Mouse (Mus musculus): ENCODE results near the gene Cysrt1. TPM values are rescaled to one million over a fixed set of nuclear protein-coding genes. Genes with fewer than 3 reads are reported as not detected.
A peak's percentile ranks its signal among the peaks of the same experiment; 100 is the strongest.
"Not testable (repeated sequence)": the region's sequence is repeated elsewhere in the genome, so short reads cannot be mapped to it uniquely, and the experiment has no call there.

The Cysrt1 gene
- polyA plus RNA-seq, 1 experiment from 2014 or later = 326 TPM

GRCm38 (mm10) chr2:25256443-25257109 lies 14.3 kb upstream of the Cysrt1 start:
- not testable (repeated sequence) for ATAC-seq (ENCODE audit: low FRiP score, low TSS enrichment); H3K36me3 ChIP-seq (ENCODE audit: control insufficient read depth, insufficient read depth, low read length); H3K4me1 ChIP-seq (replicated peaks; ENCODE audit: control insufficient read depth, insufficient read depth); H3K27me3 ChIP-seq (ENCODE audit: control insufficient read depth, insufficient read depth, low read length); H3K9me3 ChIP-seq (ENCODE audit: control insufficient read depth, low read length)
- H3K4me2 ChIP-seq (replicated peaks; ENCODE audit: low read depth) = peak overlapping the region; percentile 89
- H3K27ac ChIP-seq (replicated peaks) = peak overlapping the region; percentile 92; the same call in 1 of the 2 replicates
- 50% methylated on average over 11 of the region's 12 CpGs for WGBS
- H3K9ac ChIP-seq (ENCODE audit: low read length) = peak overlapping the region; percentile 93; the same call in 1 of the 2 replicates
- peak; percentile 70 for TF ChIP-seq CTCF (IDR thresholded peaks at IDR 0.05; ENCODE audit: low read depth)
- H3K4me3 ChIP-seq (ENCODE audit: low read depth, low read length) = peak overlapping the region; percentile 99
- DNase-seq (ENCODE audit: low spot score) = peak; percentile 76

GRCm38 (mm10) chr2:25255284-25255779 lies 13.1 kb upstream of the Cysrt1 start, which contains the start of gene Tmem203:
Gene Tmem203, plus strand, starts transcription at chr2:25255439.
- under 1% methylated on average over 38 of the region's 39 CpGs for WGBS
- DNase-seq (ENCODE audit: low spot score) = peak; percentile 96
- TF ChIP-seq EP300 (optimal IDR thresholded peaks at IDR 0.05) (peak; percentile 37), CTCF (IDR thresholded peaks at IDR 0.05; ENCODE audit: low read depth) (no peak)
- peaks cover 6% of the 10 kb centered on the region; the same call in 1 of the 2 replicates for H3K36me3 ChIP-seq (ENCODE audit: control insufficient read depth, insufficient read depth, low read length)
- peak within 1 kb of the TSS; percentile 89 for H3K4me2 ChIP-seq (replicated peaks; ENCODE audit: low read depth)
- peak within 1 kb of the TSS; percentile 99 for H3K4me3 ChIP-seq (ENCODE audit: low read depth, low read length)
- H3K4me1 ChIP-seq (replicated peaks; ENCODE audit: control insufficient read depth, insufficient read depth) = no peaks in the 10 kb centered on the region
- no peaks in the 10 kb centered on the region for H3K27me3 ChIP-seq (ENCODE audit: control insufficient read depth, insufficient read depth, low read length)
- H3K9me3 ChIP-seq (ENCODE audit: control insufficient read depth, low read length) = no peaks in the 10 kb centered on the region
- peak within 1 kb of the TSS; percentile 92 for H3K27ac ChIP-seq (replicated peaks)
- peak within 1 kb of the TSS; percentile 93 for H3K9ac ChIP-seq (ENCODE audit: low read length)
- peak; percentile 90 for ATAC-seq (ENCODE audit: low FRiP score, low TSS enrichment)

GRCm38 (mm10) chr2:25252331-25252730 lies 10.1 kb upstream of the Cysrt1 start:
- ATAC-seq (ENCODE audit: low FRiP score, low TSS enrichment) (peak; percentile 11; the same call in 1 of the 2 replicates), DNase-seq (ENCODE audit: low spot score) (peak; percentile 50)
- no peak overlapping the region for H3K4me3 ChIP-seq (ENCODE audit: low read depth, low read length)
- H3K9ac ChIP-seq (ENCODE audit: low read length) = no peak overlapping the region
- peaks cover 18% of the 10 kb centered on the region for H3K36me3 ChIP-seq (ENCODE audit: control insufficient read depth, insufficient read depth, low read length)
- H3K27me3 ChIP-seq (ENCODE audit: control insufficient read depth, insufficient read depth, low read length) = no peaks in the 10 kb centered on the region
- H3K27ac ChIP-seq (replicated peaks) = no peak overlapping the region
- 85% methylated on average over 1 of the region's 1 CpGs for WGBS
- no peaks in the 10 kb centered on the region for H3K4me1 ChIP-seq (replicated peaks; ENCODE audit: control insufficient read depth, insufficient read depth)
- TF ChIP-seq EP300 (optimal IDR thresholded peaks at IDR 0.05) (no peak), CTCF (IDR thresholded peaks at IDR 0.05; ENCODE audit: low read depth) (peak; percentile 72)
- no peak overlapping the region for H3K4me2 ChIP-seq (replicated peaks; ENCODE audit: low read depth)
- no peaks in the 10 kb centered on the region for H3K9me3 ChIP-seq (ENCODE audit: control insufficient read depth, low read length)

- ATAC-seq (ENCODE audit: low FRiP score, low TSS enrichment) (peak; percentile 78), DNase-seq (ENCODE audit: low spot score) (peak; percentile 82)
- peak within 1 kb of the TSS; percentile 87 for H3K27ac ChIP-seq (replicated peaks)
- H3K36me3 ChIP-seq (ENCODE audit: control insufficient read depth, insufficient read depth, low read length) = peaks cover 17% of the 10 kb centered on the region
- no peak for TF ChIP-seq CTCF (IDR thresholded peaks at IDR 0.05; ENCODE audit: low read depth)
- TF ChIP-seq EP300 (optimal IDR thresholded peaks at IDR 0.05) = peak; percentile 63
- 0 out of 2 replicates have a peak within 1 kb of the TSS, but pooled peaks have one; percentile 8 for H3K4me3 ChIP-seq (ENCODE audit: low read depth, low read length)
- no peaks in the 10 kb centered on the region for H3K9me3 ChIP-seq (ENCODE audit: control insufficient read depth, low read length)
- WGBS = 65% methylated on average over 10 of the region's 10 CpGs
- peak within 1 kb of the TSS; percentile 24 for H3K9ac ChIP-seq (ENCODE audit: low read length)
- H3K4me1 ChIP-seq (replicated peaks; ENCODE audit: control insufficient read depth, insufficient read depth) = peaks cover 4% of the 10 kb centered on the region
- H3K4me2 ChIP-seq (replicated peaks; ENCODE audit: low read depth) = peak within 1 kb of the TSS; percentile 35
- H3K27me3 ChIP-seq (ENCODE audit: control insufficient read depth, insufficient read depth, low read length) = no peaks in the 10 kb centered on the region
Measured at GRCm38 (mm10) chr2:25246183-25247072, 4.2 kb upstream of the Cysrt1 start, which contains the start of gene AL732309.1. Gene AL732309.1, minus strand, starts transcription at chr2:25246863.

- DNase-seq (ENCODE audit: low spot score) = no peak
- Histone ChIP-seq H3K9me3 (ENCODE audit: control insufficient read depth, low read length) (no peaks in the 10 kb centered on the region), H3K9ac (ENCODE audit: low read length) (no peak overlapping the region), H3K27ac (replicated peaks) (no peak overlapping the region), H3K36me3 (ENCODE audit: control insufficient read depth, insufficient read depth, low read length) (peaks cover 8% of the 10 kb centered on the region; the same call in 1 of the 2 replicates), H3K4me2 (replicated peaks; ENCODE audit: low read depth) (no peak overlapping the region), H3K27me3 (ENCODE audit: control insufficient read depth, insufficient read depth, low read length) (no peaks in the 10 kb centered on the region), H3K4me1 (replicated peaks; ENCODE audit: control insufficient read depth, insufficient read depth) (peaks cover 7% of the 10 kb centered on the region), H3K4me3 (ENCODE audit: low read depth, low read length) (no peak overlapping the region)
- WGBS = 86% methylated on average over 4 of the region's 4 CpGs
- TF ChIP-seq EP300 (optimal IDR thresholded peaks at IDR 0.05) = no peak
- no peak for TF ChIP-seq CTCF (IDR thresholded peaks at IDR 0.05; ENCODE audit: low read depth)
- no peak for ATAC-seq (ENCODE audit: low FRiP score, low TSS enrichment)
Measured at GRCm38 (mm10) chr2:25244144-25244543, 1.9 kb upstream of the Cysrt1 start.
